Mouse (Mus musculus): Measurements from ENCODE around the gene Ctla4.

- TF ChIP-seq POLR2A (IDR thresholded peaks at IDR 0.05; ENCODE audit: extremely low read depth, insufficient read depth, low read length) = no peak
- TF ChIP-seq CTCF (IDR thresholded peaks at IDR 0.05; ENCODE audit: extremely low read depth, insufficient read depth, low read length) = peak; percentile 61; the same call in 1 of the 2 replicates
These were observed 26.3 kb upstream of the Ctla4 start for GRCm38 (mm10) chr1:60860357-60860946.

Measured in cortical plate, adult 2 months (tissue).